8 mouse cellular contexts compared by ENCODE assay signal in genomic region chr15:80025615-80026014, GRCm38 (mm10). TPM values are rescaled to one million over a fixed set of nuclear protein-coding genes. Genes with fewer than 3 reads are reported as not detected.
DNase-seq lines count a peak whose midpoint lies in the region; ATAC-seq and TF ChIP-seq lines count a peak whose summit lies in the region.

No protein-coding gene starts in this region.

- H3K4me3 ChIP-seq in gastrocnemius, adult 2 months, result no peak overlapping the region; the same call in 1 of the 2 replicates
- H3K4me3 ChIP-seq in lung, embryonic 15.5 days, result no peak overlapping the region
- no peak overlapping the region for H3K4me3 ChIP-seq in hindbrain, embryonic 14.5 days (replicated peaks; ENCODE audit: low read length)

- no peak overlapping the region for H3K4me2 ChIP-seq in lung, embryonic 15.5 days
- no peak overlapping the region for H3K4me2 ChIP-seq in hindbrain, embryonic 14.5 days (replicated peaks)

- 48% methylated on average over 7 of the region's 7 CpGs for WGBS in lung, embryonic 15.5 days
- WGBS in hindbrain, embryonic 14.5 days, result 43% methylated on average over 7 of the region's 7 CpGs

- no peaks in the 10 kb centered on the region for H3K9me3 ChIP-seq in lung, embryonic 15.5 days
- H3K9me3 ChIP-seq in hindbrain, embryonic 14.5 days (ENCODE audit: control insufficient read depth, low read length), result no peaks in the 10 kb centered on the region

- no peak for ATAC-seq in lung, embryonic 15.5 days (ENCODE audit: borderline replicate concordance, extremely low read depth, low FRiP score, low TSS enrichment)
- no peak for ATAC-seq in hindbrain, embryonic 14.5 days (ENCODE audit: low FRiP score)

- DNase-seq in gastrocnemius, adult 2 months, result peak; percentile 60
- DNase-seq in gastrocnemius, postnatal 25 days, result no peak
- no peak for DNase-seq in lung, postnatal 14 days
- DNase-seq in Muller cell, postnatal 12 days (ENCODE audit: inconsistent ontology term), result peak; percentile 87
- DNase-seq in lung, postnatal 4 days, result peak; percentile 64 to 72
- DNase-seq in hindbrain, embryonic 14.5 days (ENCODE audit: low spot score), result no peak
- no peak for DNase-seq in left cerebral cortex, postnatal 4 days

- H3K27me3 ChIP-seq in lung, embryonic 15.5 days, result no peaks in the 10 kb centered on the region
- H3K27me3 ChIP-seq in hindbrain, embryonic 14.5 days (ENCODE audit: control insufficient read depth, insufficient read depth, low read length), result no peaks in the 10 kb centered on the region

- no peak for TF ChIP-seq CTCF in gastrocnemius, adult 2 months (IDR thresholded peaks at IDR 0.05)

- H3K36me3 ChIP-seq in lung, embryonic 15.5 days, result no peaks in the 10 kb centered on the region
- H3K36me3 ChIP-seq in hindbrain, embryonic 14.5 days (replicated peaks; ENCODE audit: control insufficient read depth, insufficient read depth), result no peaks in the 10 kb centered on the region

- no peak overlapping the region for H3K9ac ChIP-seq in lung, embryonic 15.5 days
- no peak overlapping the region for H3K9ac ChIP-seq in hindbrain, embryonic 14.5 days

- peak overlapping the region; percentile 98 for H3K27ac ChIP-seq in gastrocnemius, adult 2 months
- peak overlapping the region; percentile 58; the same call in 1 of the 2 replicates for H3K27ac ChIP-seq in lung, embryonic 15.5 days
- H3K27ac ChIP-seq in hindbrain, embryonic 14.5 days, result no peak overlapping the region

- H3K4me1 ChIP-seq in lung, embryonic 15.5 days, result peaks cover 30% of the 10 kb centered on the region
- peaks cover 8% of the 10 kb centered on the region; the same call in 1 of the 2 replicates for H3K4me1 ChIP-seq in hindbrain, embryonic 14.5 days (replicated peaks; ENCODE audit: control insufficient read depth, insufficient read depth, low read length)

- intact Hi-C loops in gastrocnemius, adult 2 months (cut with DNase I), result no loop called here
- intact Hi-C loops in left cerebral cortex, postnatal 4 days (cut with DNase I), result no loop called here

RNA-seq across cellular contexts. Expression of gene Pdgfb, which starts 10.8 kb away (rescaled TPM):
- total RNA-seq in gastrocnemius, adult 2 months (2021), result 10 to 100 TPM; 14.3 to 17.3 TPM
- 10 to 100 TPM; 13.9 to 16.7 TPM for total RNA-seq in gastrocnemius, postnatal 25 days (2021)
- polyA plus RNA-seq in lung, embryonic 15.5 days (2015; fragmentation: Nextera tagmentation; extraction: Ambion mirVana), result 8.4 TPM in 2 replicates
- 7.3 and 7.5 TPM in 2 replicates for polyA plus RNA-seq in hindbrain, embryonic 14.5 days (2014; fragmentation: Nextera tagmentation; extraction: Ambion mirVana)
- total RNA-seq in left cerebral cortex, postnatal 4 days (2021), result 10 to 100 TPM; 19.2 to 26.6 TPM

RNA-seq across cellular contexts. Expression of gene Cbx7, which starts 54.7 kb away (rescaled TPM):
- total RNA-seq in gastrocnemius, adult 2 months (2021), result 10 to 100 TPM; 18.9 to 19.6 TPM
- total RNA-seq in gastrocnemius, postnatal 25 days (2021), result 10 to 100 TPM in 1 of 2 experiments, 1 to 10 TPM in 1; 8.6 to 11.1 TPM
- 2.4 and 2.8 TPM in 2 replicates for polyA plus RNA-seq in lung, embryonic 15.5 days (2015; fragmentation: Nextera tagmentation; extraction: Ambion mirVana)
- 3.2 and 4.0 TPM in 2 replicates for polyA plus RNA-seq in hindbrain, embryonic 14.5 days (2014; fragmentation: Nextera tagmentation; extraction: Ambion mirVana)
- total RNA-seq in left cerebral cortex, postnatal 4 days (2021), result 1 to 10 TPM; 5.6 to 6.8 TPM

Comparison
In these comparisons a context has a peak if more than half of its experiments do, and no peak if none do; other contexts are left out.
1. DNase-seq: peak in gastrocnemius, adult 2 months (single experiment), Muller cell, postnatal 12 days (single experiment) and lung, postnatal 4 days (2 of 2); none in gastrocnemius, postnatal 25 days (single experiment), lung, postnatal 14 days (single experiment), hindbrain, embryonic 14.5 days (single experiment) and left cerebral cortex, postnatal 4 days (single experiment).